Mouse (Mus musculus) liver, embryonic 15.5 days (tissue): Measurements from ENCODE around the gene Suox. TPM values are rescaled to one million over a fixed set of nuclear protein-coding genes. Genes with fewer than 3 reads are reported as not detected.

ENCODE experiments used
- ATAC-seq: fragments of 200-750 bp; cut with Nextera tagmentation; 2 replicates; pipeline ENCODE4 v1.8.0; 2017; ENCODE audit warnings: moderate number of reproducible peaks, mild to moderate bottlenecking, moderate library complexity; ENCODE audit not compliant: insufficient read depth
- H3K27ac ChIP-seq: fragments of 300-500 bp; sonication (generic); replicated peaks from 2 replicates; pipeline ENCODE4 v1.5.1; 2015; ENCODE audit warnings: mild to moderate bottlenecking, inconsistent platforms
- H3K27me3 ChIP-seq: fragments of 300-500 bp; sonication (generic); 2 replicates; pipeline ENCODE4 v1.6.1; 2015; ENCODE audit warnings: mild to moderate bottlenecking, inconsistent platforms
- H3K36me3 ChIP-seq: fragments of 300-500 bp; sonication (generic); replicated peaks from 2 replicates; pipeline ENCODE4 v1.6.1; 2015; ENCODE audit warnings: moderate library complexity, mild to moderate bottlenecking, inconsistent platforms
- H3K4me1 ChIP-seq: fragments of 300-500 bp; sonication (generic); replicated peaks from 2 replicates; pipeline ENCODE4 v1.6.1; 2015; ENCODE audit warnings: inconsistent platforms
- H3K4me2 ChIP-seq: fragments of 300-500 bp; sonication (generic); 2 replicates; pipeline ENCODE4 v1.6.1; 2015; ENCODE audit warnings: moderate library complexity, mild to moderate bottlenecking, inconsistent platforms
- H3K4me3 ChIP-seq: fragments of 300-500 bp; sonication (generic); replicated peaks from 2 replicates; pipeline ENCODE4 v1.5.1; 2015; ENCODE audit warnings: mild to moderate bottlenecking, inconsistent platforms
- H3K9ac ChIP-seq: fragments of 300-500 bp; sonication (generic); 2 replicates; pipeline ENCODE4 v1.6.1; 2015; ENCODE audit warnings: moderate library complexity, mild to moderate bottlenecking, inconsistent platforms
- H3K9me3 ChIP-seq: fragments of 300-500 bp; sonication (generic); replicated peaks from 2 replicates; pipeline ENCODE4 v1.6.1; 2016; ENCODE audit warnings: inconsistent platforms
- WGBS: fragments of 180-500 bp; shearing (Covaris S2); methylation state at CpG from one replicate; pipeline ENCODE4 v1.1.7; 2015; ENCODE audit warnings: mixed read lengths; ENCODE audit not compliant: insufficient replicate concordance; 5-methylcytosine and 5-hydroxymethylcytosine counted together
- polyA plus RNA-seq: library from polyadenylated mRNA; unstranded; fragments of >200 nt; fragmentation: Nextera tagmentation; extraction: Ambion mirVana; gene quantifications from 2 replicates; pipeline ENCODE4 v1.2.1, GENCODE M21; 2015

The Suox gene
- polyA plus RNA-seq, 1 experiment from 2014 or later = 14.3 TPM

DNA sequence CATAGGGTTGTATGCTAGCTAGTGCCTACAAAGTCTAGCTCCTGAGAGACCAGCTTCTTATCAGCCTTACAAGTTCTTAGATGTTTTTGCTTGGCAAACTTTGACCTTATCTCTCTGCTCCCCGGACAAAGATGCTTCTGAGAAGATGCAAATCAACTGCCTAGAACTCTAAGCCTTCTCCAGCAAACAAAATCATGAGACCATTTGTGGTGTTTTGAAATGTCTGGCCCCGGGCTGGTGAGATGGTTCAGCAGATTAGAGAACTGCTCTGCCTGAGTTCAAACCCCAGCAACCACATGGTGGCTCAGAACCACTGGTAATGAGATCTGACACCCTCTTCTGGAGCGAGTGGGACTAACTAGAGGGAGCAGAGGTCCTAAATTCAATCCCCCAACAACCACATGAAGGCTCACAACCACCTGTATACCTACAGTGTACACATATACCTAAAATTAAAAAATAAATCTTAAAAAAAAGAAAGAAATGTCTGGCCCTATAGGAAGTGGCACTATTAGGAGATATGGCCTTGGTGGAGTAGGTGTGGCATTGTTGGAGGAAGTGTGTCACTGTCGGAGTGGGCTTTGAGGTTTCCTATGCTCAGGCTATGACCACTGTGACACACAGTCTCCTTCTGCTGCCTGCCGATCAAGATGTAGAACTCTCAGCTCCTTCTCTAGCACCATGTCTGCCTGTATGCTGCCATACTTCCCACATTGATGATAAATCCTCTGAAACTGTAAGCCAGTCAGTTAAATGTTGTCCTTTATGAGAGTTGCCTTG is 10.2 kb downstream of the Suox start:
- no peak overlapping the region for H3K4me3 ChIP-seq
- no peak overlapping the region for H3K4me2 ChIP-seq
- no peak overlapping the region for H3K9ac ChIP-seq
- no peaks in the 10 kb centered on the region for H3K36me3 ChIP-seq
- WGBS = 9% methylated on average over 5 of the region's 5 CpGs
- no peak for ATAC-seq
- peaks cover 43% of the 10 kb centered on the region for H3K4me1 ChIP-seq
- no peaks in the 10 kb centered on the region for H3K9me3 ChIP-seq
- H3K27ac ChIP-seq = peak overlapping the region; percentile 65; the same call in 1 of the 2 replicates
- H3K27me3 ChIP-seq = peaks cover 35% of the 10 kb centered on the region

DNA sequence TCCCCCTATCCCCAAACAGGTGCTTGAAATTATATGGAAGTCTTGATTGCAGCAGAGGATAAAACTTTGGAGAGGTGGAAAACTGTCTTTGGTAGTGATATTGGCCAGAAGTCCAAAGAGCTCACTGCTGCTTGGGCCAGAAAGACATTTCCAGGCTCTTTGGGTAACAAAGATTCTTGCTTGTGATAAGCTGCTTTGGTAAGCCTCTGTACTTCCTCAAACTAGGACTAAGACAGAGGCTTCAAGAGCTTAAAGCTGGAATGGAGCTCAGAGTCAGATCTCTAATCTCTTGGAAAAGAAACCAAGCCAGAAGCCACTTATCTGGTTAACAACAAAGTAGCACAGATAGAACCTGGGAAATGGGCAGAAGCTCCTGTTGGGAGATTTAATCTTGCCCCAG is 11.4 kb downstream of the Suox start:
- no peak for ATAC-seq
- no peak overlapping the region for H3K4me3 ChIP-seq
- H3K9ac ChIP-seq = no peak overlapping the region
- H3K27me3 ChIP-seq = peaks cover 34% of the 10 kb centered on the region
- no peaks in the 10 kb centered on the region for H3K9me3 ChIP-seq
- H3K4me2 ChIP-seq = no peak overlapping the region
- no peak overlapping the region for H3K27ac ChIP-seq
- H3K36me3 ChIP-seq = no peaks in the 10 kb centered on the region
- H3K4me1 ChIP-seq = peaks cover 40% of the 10 kb centered on the region

GRCm38 (mm10) chr10:128659490-128659889 is 14.4 kb downstream of the Suox start:
- H3K27me3 ChIP-seq = peaks cover 32% of the 10 kb centered on the region
- no peak overlapping the region for H3K4me2 ChIP-seq
- no peaks in the 10 kb centered on the region for H3K36me3 ChIP-seq
- no peaks in the 10 kb centered on the region for H3K9me3 ChIP-seq
- no peak overlapping the region for H3K27ac ChIP-seq
- no peak for ATAC-seq
- peaks cover 35% of the 10 kb centered on the region for H3K4me1 ChIP-seq
- H3K9ac ChIP-seq = no peak overlapping the region
- H3K4me3 ChIP-seq = no peak overlapping the region
- 55% methylated on average over 9 of the region's 9 CpGs for WGBS

DNA sequence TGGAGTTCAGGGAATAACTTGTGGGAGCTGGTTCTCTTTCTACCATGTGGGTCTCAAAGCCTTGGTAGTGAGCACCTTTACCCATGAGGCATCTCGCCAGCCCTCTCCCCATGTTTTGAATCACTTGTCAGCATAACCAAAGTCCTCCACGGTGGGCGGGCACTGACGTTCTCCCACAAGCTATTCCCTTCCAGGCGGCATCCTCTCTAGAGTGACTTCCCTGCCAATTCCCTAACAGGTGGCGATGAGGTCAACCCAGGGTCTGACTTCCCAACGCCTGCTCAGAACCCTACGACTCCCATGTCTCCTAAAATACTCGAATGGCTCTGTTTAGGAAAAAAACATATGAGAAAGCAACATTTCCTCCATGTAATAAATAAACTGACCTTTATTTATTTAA is 16.0 kb downstream of the Suox start:
- Histone ChIP-seq H3K27me3 (peaks cover 32% of the 10 kb centered on the region), H3K4me3 (no peak overlapping the region), H3K4me2 (no peak overlapping the region), H3K36me3 (no peaks in the 10 kb centered on the region), H3K9ac (no peak overlapping the region), H3K27ac (no peak overlapping the region), H3K9me3 (no peaks in the 10 kb centered on the region), H3K4me1 (peaks cover 21% of the 10 kb centered on the region)
- 44% methylated on average over 9 of the region's 9 CpGs for WGBS
- ATAC-seq = no peak

- Histone ChIP-seq H3K4me1 (peaks cover 15% of the 10 kb centered on the region), H3K27ac (no peak overlapping the region), H3K36me3 (no peaks in the 10 kb centered on the region), H3K27me3 (peaks cover 35% of the 10 kb centered on the region), H3K9ac (no peak overlapping the region), H3K4me2 (no peak overlapping the region), H3K4me3 (no peak overlapping the region), H3K9me3 (no peaks in the 10 kb centered on the region)
- WGBS = 55% methylated on average over 1 of the region's 1 CpGs
- ATAC-seq = no peak
These were observed 17.1 kb downstream of the Suox start for GRCm38 (mm10) chr10:128656731-128657130.

- Histone ChIP-seq H3K27ac (no peak overlapping the region), H3K27me3 (peaks cover 31% of the 10 kb centered on the region), H3K9me3 (no peaks in the 10 kb centered on the region), H3K4me1 (peaks cover 15% of the 10 kb centered on the region), H3K36me3 (no peaks in the 10 kb centered on the region), H3K9ac (no peak overlapping the region), H3K4me2 (no peak overlapping the region), H3K4me3 (no peak overlapping the region)
- WGBS = 37% methylated on average over 3 of the region's 3 CpGs
- ATAC-seq = peak; percentile 67
These were observed 18.6 kb downstream of the Suox start for GRCm38 (mm10) chr10:128655254-128655653.

DNA sequence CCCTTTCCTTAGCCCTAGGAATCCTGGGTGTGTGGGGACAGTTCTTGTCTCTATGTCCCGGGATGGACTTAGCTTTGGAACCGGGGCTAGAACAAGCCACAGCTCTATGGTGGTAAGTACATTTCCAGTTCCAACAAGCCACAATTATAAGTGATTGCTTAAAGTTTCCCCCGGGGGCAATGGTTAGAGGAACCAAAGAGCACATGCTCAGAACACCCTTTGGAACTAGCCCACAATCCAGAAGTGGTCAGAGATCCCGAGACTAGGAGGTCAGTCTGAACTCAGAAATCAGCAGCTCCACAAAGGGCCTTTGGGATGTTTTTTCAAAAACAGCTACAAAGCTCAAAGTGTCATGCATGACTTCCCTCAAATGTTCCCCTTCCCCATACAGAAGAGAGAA is 20.0 kb downstream of the Suox start:
- 50% methylated on average over 4 of the region's 4 CpGs for WGBS
- H3K4me3 ChIP-seq = no peak overlapping the region

GRCm38 (mm10) chr10:128646139-128647089 is 27.5 kb downstream of the Suox start:
- Histone ChIP-seq H3K4me3 (no peak overlapping the region; the same call in 1 of the 2 replicates), H3K4me2 (peak overlapping the region; percentile 67), H3K36me3 (no peaks in the 10 kb centered on the region), H3K9me3 (no peaks in the 10 kb centered on the region), H3K9ac (no peak overlapping the region), H3K4me1 (peaks cover 14% of the 10 kb centered on the region; the same call in 1 of the 2 replicates), H3K27me3 (peaks cover 64% of the 10 kb centered on the region), H3K27ac (no peak overlapping the region)
- WGBS = 25% methylated on average over 12 of the region's 13 CpGs
- peak; percentile 38 for ATAC-seq

More for the DNA sequence above, 20.0 kb downstream of the Suox start:
- Histone ChIP-seq H3K4me1 (peaks cover 15% of the 10 kb centered on the region), H3K27me3 (peaks cover 20% of the 10 kb centered on the region), H3K27ac (no peak overlapping the region), H3K9ac (no peak overlapping the region), H3K4me2 (no peak overlapping the region), H3K9me3 (no peaks in the 10 kb centered on the region), H3K36me3 (no peaks in the 10 kb centered on the region)
- ATAC-seq = no peak

DNA sequence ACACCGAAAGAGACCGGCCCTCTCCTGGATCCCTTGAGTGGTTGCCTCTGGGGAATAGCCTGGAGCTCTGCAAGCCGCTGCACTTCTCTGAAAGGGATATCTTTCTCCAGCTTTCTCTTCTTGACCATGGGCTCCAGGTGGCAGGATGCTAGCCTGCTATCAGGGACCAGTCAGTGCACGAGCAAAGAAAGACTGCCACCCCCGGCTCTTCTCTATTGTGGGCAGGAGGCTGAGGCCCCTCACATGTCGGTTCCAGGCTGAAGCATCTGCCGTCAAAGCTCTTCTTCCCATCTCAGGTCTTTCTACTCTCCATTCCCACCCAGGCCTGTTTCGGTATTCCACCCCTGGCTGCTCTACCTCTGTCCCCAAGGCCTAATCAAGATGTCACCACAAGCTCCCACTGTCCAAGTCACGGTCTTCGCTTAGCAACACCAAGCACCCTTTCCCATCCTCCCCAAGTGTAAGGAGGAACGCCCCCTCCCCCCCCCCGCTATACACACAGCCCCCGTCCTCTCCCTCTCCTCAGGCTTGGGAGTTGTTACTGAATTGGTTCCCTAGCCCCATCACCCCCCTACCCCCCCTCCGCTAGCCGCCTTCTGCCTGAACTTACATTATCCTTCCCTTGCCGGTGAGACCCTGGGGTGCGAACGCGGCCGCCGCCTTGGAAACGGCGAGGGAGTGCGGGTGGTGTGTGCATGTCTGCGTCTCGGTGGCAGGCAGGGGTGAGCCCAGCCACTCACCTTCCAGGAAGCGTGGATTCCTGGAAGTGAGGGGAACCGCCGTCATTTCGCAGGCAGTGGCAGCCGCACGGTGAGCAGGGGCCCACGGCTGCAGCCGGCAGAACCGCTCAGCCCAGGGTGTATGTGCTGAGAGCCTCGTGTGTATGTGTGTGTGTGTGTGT is 28.5 kb downstream of the Suox start, which contains the start of gene Ikzf4:
Gene Ikzf4 (minus strand): TSS at position 881 of the 901 bp plus-strand sequence.
- ATAC-seq = no peak
- Histone ChIP-seq H3K4me1 (peaks cover 14% of the 10 kb centered on the region; the same call in 1 of the 2 replicates), H3K9ac (no peak within 1 kb of the TSS), H3K4me2 (peak within 1 kb of the TSS; percentile 67), H3K4me3 (peak within 1 kb of the TSS; percentile 39), H3K27ac (no peak within 1 kb of the TSS), H3K27me3 (peaks cover 64% of the 10 kb centered on the region), H3K9me3 (no peaks in the 10 kb centered on the region), H3K36me3 (no peaks in the 10 kb centered on the region)
- 6% methylated on average over 36 of the region's 36 CpGs for WGBS

DNA sequence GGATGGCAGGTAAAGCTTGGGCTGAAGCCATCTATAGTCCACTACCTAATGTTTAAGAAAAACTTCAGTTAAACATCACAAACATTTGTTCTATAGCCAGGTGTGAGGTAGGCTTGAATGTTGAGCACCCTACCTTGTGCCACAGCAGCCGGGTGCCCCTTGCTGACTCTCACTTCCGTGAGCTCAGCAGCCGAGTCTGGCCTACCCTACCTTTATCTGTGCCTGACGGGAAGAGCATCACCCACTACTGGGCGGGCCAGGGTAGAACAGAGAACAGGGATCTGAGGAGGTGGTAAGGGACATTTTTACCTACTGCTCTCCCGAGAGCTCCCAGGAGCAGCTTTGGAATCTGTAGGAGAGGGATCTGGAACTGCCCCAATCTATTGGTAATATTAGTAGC is 31.1 kb downstream of the Suox start:
- Histone ChIP-seq H3K9me3 (no peaks in the 10 kb centered on the region), H3K27me3 (peaks cover 74% of the 10 kb centered on the region), H3K36me3 (no peaks in the 10 kb centered on the region), H3K4me1 (peaks cover 14% of the 10 kb centered on the region; the same call in 1 of the 2 replicates), H3K4me3 (no peak overlapping the region), H3K27ac (no peak overlapping the region), H3K9ac (no peak overlapping the region), H3K4me2 (no peak overlapping the region)
- 61% methylated on average over 6 of the region's 6 CpGs for WGBS
- ATAC-seq = no peak
